Mouse (Mus musculus) forebrain, embryonic 15.5 days (tissue): Measurements from ENCODE around the gene Slc23a4. TPM values are rescaled to one million over a fixed set of nuclear protein-coding genes. Genes with fewer than 3 reads are reported as not detected.

Source experiments
- ATAC-seq: fragments of 200-750 bp; cut with Nextera tagmentation; replicated peaks from 2 replicates; pipeline ENCODE4 v1.8.0; 2017; ENCODE audit warnings: mild to moderate bottlenecking, moderate TSS enrichment, moderate library complexity
- H3K27ac ChIP-seq: fragments of 300-500 bp; sonication (generic); replicated peaks from 2 replicates; pipeline ENCODE4 v1.5.1; 2015; ENCODE audit warnings: mild to moderate bottlenecking, inconsistent platforms
- H3K27me3 ChIP-seq: fragments of 300-500 bp; sonication (generic); 2 replicates; pipeline ENCODE4 v1.6.1; 2015; ENCODE audit warnings: inconsistent platforms
- H3K36me3 ChIP-seq: fragments of 300-500 bp; sonication (generic); 2 replicates; pipeline ENCODE4 v1.6.1; 2015; ENCODE audit warnings: mild to moderate bottlenecking, inconsistent platforms
- H3K4me1 ChIP-seq: fragments of 300-500 bp; sonication (generic); 2 replicates; pipeline ENCODE4 v1.6.1; 2015; ENCODE audit warnings: inconsistent platforms
- H3K4me2 ChIP-seq: fragments of 300-500 bp; sonication (generic); replicated peaks from 2 replicates; pipeline ENCODE4 v1.6.1; 2015; ENCODE audit warnings: mild to moderate bottlenecking, inconsistent platforms
- H3K4me3 ChIP-seq: fragments of 300-500 bp; sonication (generic); 2 replicates; pipeline ENCODE4 v1.5.1; 2015; ENCODE audit warnings: mild to moderate bottlenecking, inconsistent platforms
- H3K9ac ChIP-seq: fragments of 300-500 bp; sonication (generic); replicated peaks from 2 replicates; pipeline ENCODE4 v1.6.1; 2015; ENCODE audit warnings: mild to moderate bottlenecking, inconsistent platforms
- H3K9me3 ChIP-seq: fragments of 300-500 bp; sonication (generic); 2 replicates; pipeline ENCODE4 v1.6.1; 2016; ENCODE audit warnings: inconsistent platforms
- WGBS: fragments of 180-500 bp; shearing (Covaris S2); methylation state at CpG from one replicate; pipeline ENCODE4 v1.1.7; 2015; ENCODE audit warnings: mixed read lengths; 5-methylcytosine and 5-hydroxymethylcytosine counted together
- polyA plus RNA-seq: library from polyadenylated mRNA; unstranded; fragments of >200 nt; fragmentation: Nextera tagmentation; extraction: Ambion mirVana; gene quantifications from 2 replicates; pipeline ENCODE4 v1.2.1, GENCODE M21; 2015

The Slc23a4 gene
- polyA plus RNA-seq, 1 experiment from 2014 or later = 0.48 TPM

DNA sequence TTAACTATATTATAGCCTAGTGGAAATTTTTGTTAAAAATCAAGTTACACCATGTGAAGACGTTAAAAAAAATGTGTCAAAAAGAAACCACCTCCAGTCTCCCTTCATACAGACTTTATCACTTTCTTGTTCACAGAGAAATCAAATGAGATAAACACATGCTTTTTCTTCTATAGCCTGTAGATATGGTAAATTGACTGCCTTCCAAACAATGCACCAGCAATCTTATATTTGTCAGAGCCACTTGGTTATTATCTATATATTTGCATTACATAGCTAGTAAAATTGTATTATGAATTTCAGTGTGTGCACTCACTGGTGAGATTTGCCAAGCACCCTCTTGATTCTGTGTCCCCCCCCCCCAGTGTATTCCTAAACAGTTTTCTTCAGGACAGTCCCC lies 55.6 kb downstream of the Slc23a4 start:
- Histone ChIP-seq H3K36me3 (no peaks in the 10 kb centered on the region), H3K27me3 (no peaks in the 10 kb centered on the region)

DNA sequence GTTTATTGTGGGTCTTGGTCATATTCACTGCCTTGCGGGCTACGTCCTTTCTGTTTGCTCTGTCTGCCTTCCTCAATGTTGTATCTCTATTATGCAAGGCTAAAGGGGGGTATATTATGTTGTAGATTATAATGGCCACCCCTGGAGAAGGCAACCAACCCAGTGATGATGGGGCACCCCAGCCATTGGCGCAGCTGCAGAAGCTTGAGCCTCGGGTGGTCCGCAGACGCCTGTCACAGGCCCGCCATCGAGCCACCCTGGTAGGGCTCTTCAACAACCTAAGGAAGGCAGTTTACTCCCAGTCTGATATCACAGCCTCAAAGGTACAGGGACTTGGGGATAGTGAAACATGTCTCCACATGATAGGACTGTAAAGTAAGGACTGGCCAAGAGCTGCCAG lies 60.6 kb downstream of the Slc23a4 start:
- Histone ChIP-seq H3K36me3 (no peaks in the 10 kb centered on the region), H3K27ac (no peak overlapping the region), H3K27me3 (no peaks in the 10 kb centered on the region), H3K9ac (no peak overlapping the region), H3K4me3 (no peak overlapping the region), H3K4me2 (no peak overlapping the region), H3K9me3 (no peaks in the 10 kb centered on the region), H3K4me1 (no peaks in the 10 kb centered on the region)
- 93% methylated on average over 8 of the region's 8 CpGs for WGBS
- no peak for ATAC-seq

More for the DNA sequence above, 55.6 kb downstream of the Slc23a4 start:
- Histone ChIP-seq H3K4me1 (no peaks in the 10 kb centered on the region), H3K4me2 (no peak overlapping the region), H3K27ac (no peak overlapping the region), H3K4me3 (no peak overlapping the region), H3K9ac (no peak overlapping the region), H3K9me3 (no peaks in the 10 kb centered on the region)
- ATAC-seq = no peak
- WGBS = 96% methylated on average over 1 of the region's 1 CpGs

DNA sequence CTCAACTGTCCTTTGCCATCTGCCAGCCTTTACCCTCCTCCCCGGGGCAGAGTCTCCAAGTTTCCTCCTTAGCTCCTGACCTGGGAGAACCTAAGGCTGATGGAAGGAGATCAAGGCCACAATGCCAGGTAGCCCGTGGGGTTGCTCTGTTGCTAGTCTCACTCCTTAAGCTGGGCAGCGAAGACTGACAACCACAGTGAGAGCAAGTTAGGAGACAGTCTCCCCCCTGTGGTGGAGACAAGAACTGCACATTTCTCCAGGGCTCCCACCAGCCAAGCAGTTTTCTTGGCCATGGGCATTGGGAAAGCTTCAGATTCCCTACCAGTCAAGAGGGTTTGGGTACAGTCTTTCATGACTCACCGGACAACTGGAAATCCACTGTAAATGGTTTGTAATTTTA lies 61.0 kb downstream of the Slc23a4 start:
- Histone ChIP-seq H3K9ac (no peak overlapping the region), H3K4me2 (no peak overlapping the region), H3K4me3 (no peak overlapping the region), H3K27me3 (no peaks in the 10 kb centered on the region), H3K27ac (no peak overlapping the region), H3K9me3 (no peaks in the 10 kb centered on the region), H3K36me3 (no peaks in the 10 kb centered on the region), H3K4me1 (no peaks in the 10 kb centered on the region)
- WGBS = 38% methylated on average over 4 of the region's 4 CpGs
- 0 out of 2 replicates have a peak, but pooled peaks have one; percentile 13 for ATAC-seq

DNA sequence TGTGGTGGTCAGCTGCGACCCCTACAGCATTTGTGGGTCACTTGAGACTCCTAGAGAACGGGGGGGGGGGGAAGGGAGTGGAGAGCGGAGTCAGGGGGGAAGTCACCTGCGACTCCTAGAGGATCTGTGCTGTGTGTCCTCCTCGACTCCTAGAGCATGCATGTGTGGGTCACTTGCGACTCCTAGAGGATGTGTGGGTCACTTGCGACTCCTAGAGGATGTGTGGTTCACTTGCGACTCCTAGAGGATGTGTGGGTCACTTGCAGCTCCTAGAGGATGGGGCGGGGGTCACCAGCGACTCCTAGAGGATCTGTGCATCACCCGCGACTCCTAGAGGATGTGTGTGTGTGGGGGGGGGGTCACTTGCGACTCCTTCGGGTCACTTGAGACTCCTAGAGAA lies 66.3 kb downstream of the Slc23a4 start:
- no peak overlapping the region for H3K4me3 ChIP-seq
- no peaks in the 10 kb centered on the region for H3K9me3 ChIP-seq
- H3K36me3 ChIP-seq = no peaks in the 10 kb centered on the region
- WGBS = 54% methylated on average over 14 of the region's 14 CpGs
- no peak overlapping the region for H3K4me2 ChIP-seq
- no peak overlapping the region for H3K27ac ChIP-seq
- no peak overlapping the region for H3K9ac ChIP-seq
- no peaks in the 10 kb centered on the region for H3K27me3 ChIP-seq
- ATAC-seq = no peak
- no peaks in the 10 kb centered on the region for H3K4me1 ChIP-seq

GRCm38 (mm10) chr6:34920631-34921030 lies 67.6 kb downstream of the Slc23a4 start:
- no peak overlapping the region for H3K27ac ChIP-seq
- H3K36me3 ChIP-seq = no peaks in the 10 kb centered on the region
- ATAC-seq = no peak
- H3K9me3 ChIP-seq = no peaks in the 10 kb centered on the region
- 95% methylated on average over 12 of the region's 12 CpGs for WGBS
- H3K4me1 ChIP-seq = no peaks in the 10 kb centered on the region
- no peak overlapping the region for H3K4me3 ChIP-seq
- H3K9ac ChIP-seq = no peak overlapping the region
- no peaks in the 10 kb centered on the region for H3K27me3 ChIP-seq
- H3K4me2 ChIP-seq = no peak overlapping the region

DNA sequence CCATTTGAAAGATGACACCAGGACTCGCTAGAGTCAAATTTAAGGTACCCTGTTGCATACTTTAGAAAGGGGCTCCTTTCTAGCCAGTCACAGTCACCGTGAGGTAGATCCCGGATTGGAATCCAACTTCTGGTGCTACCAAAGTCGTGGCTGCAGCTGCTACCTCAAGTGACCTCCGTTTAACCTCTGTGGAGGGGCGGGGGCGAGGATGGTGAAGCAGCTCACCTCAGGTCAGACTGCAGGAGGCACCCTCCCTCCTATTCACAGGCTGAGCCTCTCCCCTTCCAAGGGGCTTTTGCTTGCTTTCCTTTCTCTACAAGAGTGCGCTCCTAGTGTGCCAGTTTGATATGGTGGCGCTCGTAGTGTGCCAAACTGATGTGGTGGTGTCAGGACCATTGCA lies 68.2 kb downstream of the Slc23a4 start, which contains the start of gene Stra8:
TSS of gene Stra8 (plus strand) at position 208 of the 400 bp plus-strand sequence.
- no peak within 1 kb of the TSS for H3K9ac ChIP-seq
- no peaks in the 10 kb centered on the region for H3K4me1 ChIP-seq
- WGBS = 54% methylated on average over 10 of the region's 10 CpGs
- H3K4me2 ChIP-seq = no peak within 1 kb of the TSS
- no peak within 1 kb of the TSS for H3K4me3 ChIP-seq
- H3K27ac ChIP-seq = no peak within 1 kb of the TSS
- no peaks in the 10 kb centered on the region for H3K9me3 ChIP-seq
- H3K27me3 ChIP-seq = no peaks in the 10 kb centered on the region
- no peaks in the 10 kb centered on the region for H3K36me3 ChIP-seq
- no peak for ATAC-seq

DNA sequence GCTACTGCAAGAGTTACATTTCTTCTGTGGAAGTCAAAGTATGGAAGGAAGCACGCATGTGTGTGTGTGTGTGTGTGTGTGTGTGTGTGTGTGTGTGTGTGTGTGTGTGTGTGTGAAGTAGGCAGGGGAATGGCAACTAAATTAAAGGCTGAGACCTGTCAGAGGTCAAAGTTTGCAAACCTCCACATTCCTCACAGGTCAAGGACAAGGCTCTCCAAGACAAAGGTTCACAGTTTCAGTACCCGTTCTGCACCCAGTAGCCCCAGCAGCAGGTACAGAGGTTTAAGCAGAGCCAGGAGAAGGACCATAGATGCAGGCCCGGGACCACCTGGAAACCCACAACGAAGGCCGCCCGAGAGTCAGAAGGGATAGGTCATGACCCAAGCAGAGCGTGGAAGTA lies 69.1 kb downstream of the Slc23a4 start:
- no peak overlapping the region for H3K4me2 ChIP-seq
- no peaks in the 10 kb centered on the region for H3K9me3 ChIP-seq
- ATAC-seq = no peak
- H3K9ac ChIP-seq = no peak overlapping the region
- H3K27me3 ChIP-seq = no peaks in the 10 kb centered on the region
- no peaks in the 10 kb centered on the region for H3K4me1 ChIP-seq
- WGBS = 87% methylated on average over 7 of the region's 7 CpGs
- no peaks in the 10 kb centered on the region for H3K36me3 ChIP-seq
- no peak overlapping the region for H3K27ac ChIP-seq
- no peak overlapping the region for H3K4me3 ChIP-seq

GRCm38 (mm10) chr6:34914462-34914861 lies 73.7 kb downstream of the Slc23a4 start:
- H3K4me2 ChIP-seq = no peak overlapping the region
- no peak for ATAC-seq
- no peaks in the 10 kb centered on the region for H3K27me3 ChIP-seq
- no peak overlapping the region for H3K27ac ChIP-seq
- no peaks in the 10 kb centered on the region for H3K36me3 ChIP-seq
- H3K9ac ChIP-seq = no peak overlapping the region
- no peaks in the 10 kb centered on the region for H3K9me3 ChIP-seq
- H3K4me1 ChIP-seq = peaks cover 7% of the 10 kb centered on the region
- WGBS = 82% methylated on average over 3 of the region's 3 CpGs
- H3K4me3 ChIP-seq = no peak overlapping the region

- no peak overlapping the region for H3K4me2 ChIP-seq
- H3K4me3 ChIP-seq = no peak overlapping the region
- H3K4me1 ChIP-seq = peaks cover 11% of the 10 kb centered on the region
- H3K27me3 ChIP-seq = no peaks in the 10 kb centered on the region
- H3K9me3 ChIP-seq = no peaks in the 10 kb centered on the region
- no peaks in the 10 kb centered on the region for H3K36me3 ChIP-seq
- H3K27ac ChIP-seq = no peak overlapping the region
- WGBS = 88% methylated on average over 13 of the region's 13 CpGs
- ATAC-seq = no peak
- no peak overlapping the region for H3K9ac ChIP-seq
These were observed 74.7 kb downstream of the Slc23a4 start for GRCm38 (mm10) chr6:34913341-34914040.

DNA sequence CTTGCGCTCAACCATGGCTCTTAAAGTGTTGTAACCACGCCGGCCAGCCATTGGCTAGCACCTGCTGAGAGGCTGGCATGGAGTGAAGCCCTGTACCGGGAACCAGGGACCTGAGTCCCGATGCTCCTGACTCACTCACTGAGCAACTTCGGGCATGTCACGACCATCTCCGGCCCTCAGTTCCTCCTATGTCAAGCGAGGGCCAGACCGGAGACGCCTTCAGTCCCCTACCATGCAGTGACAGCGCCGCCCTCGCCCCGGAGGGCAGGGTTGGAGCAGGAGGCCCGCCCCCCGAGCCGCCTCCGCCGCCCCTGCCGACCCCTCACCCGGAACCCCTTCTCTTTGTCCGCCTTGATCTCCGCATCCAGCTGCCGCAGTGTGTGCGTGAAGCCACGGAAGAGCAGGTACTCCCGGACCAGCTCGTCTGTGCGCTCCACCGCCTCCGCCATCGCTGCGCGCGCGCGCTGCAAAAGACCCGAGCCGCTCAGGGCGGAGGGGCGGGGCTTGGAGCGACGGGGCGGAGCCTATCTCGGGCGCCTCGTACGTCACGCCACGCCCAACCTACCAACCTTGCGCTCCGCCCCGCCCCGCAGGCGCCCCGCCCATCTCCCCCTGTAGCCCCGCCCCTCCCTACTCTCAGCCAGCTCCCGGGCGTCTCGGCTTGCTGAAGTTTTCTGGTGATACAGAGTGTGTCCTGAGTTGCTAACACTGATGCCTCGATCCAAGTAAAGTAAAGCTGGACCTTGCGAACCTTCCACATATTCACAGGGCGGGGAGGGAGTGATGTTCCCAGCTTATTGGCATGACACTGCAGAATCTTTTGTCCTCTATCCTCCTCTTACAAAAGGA lies 77.6 kb downstream of the Slc23a4 start, which contains the start of gene Wdr91:
TSS of gene Wdr91 (minus strand) at position 506 of the 849 bp plus-strand sequence.
- Histone ChIP-seq H3K27ac (peak within 1 kb of the TSS; percentile 84), H3K4me1 (peaks cover 11% of the 10 kb centered on the region), H3K9ac (peak within 1 kb of the TSS; percentile 79), H3K36me3 (peaks cover 5% of the 10 kb centered on the region; the same call in 1 of the 2 replicates), H3K4me2 (peak within 1 kb of the TSS; percentile 55), H3K4me3 (peak within 1 kb of the TSS; percentile 83), H3K27me3 (no peaks in the 10 kb centered on the region), H3K9me3 (no peaks in the 10 kb centered on the region)
- peak; percentile 94 for ATAC-seq
- WGBS = under 1% methylated on average over 61 of the region's 64 CpGs

DNA sequence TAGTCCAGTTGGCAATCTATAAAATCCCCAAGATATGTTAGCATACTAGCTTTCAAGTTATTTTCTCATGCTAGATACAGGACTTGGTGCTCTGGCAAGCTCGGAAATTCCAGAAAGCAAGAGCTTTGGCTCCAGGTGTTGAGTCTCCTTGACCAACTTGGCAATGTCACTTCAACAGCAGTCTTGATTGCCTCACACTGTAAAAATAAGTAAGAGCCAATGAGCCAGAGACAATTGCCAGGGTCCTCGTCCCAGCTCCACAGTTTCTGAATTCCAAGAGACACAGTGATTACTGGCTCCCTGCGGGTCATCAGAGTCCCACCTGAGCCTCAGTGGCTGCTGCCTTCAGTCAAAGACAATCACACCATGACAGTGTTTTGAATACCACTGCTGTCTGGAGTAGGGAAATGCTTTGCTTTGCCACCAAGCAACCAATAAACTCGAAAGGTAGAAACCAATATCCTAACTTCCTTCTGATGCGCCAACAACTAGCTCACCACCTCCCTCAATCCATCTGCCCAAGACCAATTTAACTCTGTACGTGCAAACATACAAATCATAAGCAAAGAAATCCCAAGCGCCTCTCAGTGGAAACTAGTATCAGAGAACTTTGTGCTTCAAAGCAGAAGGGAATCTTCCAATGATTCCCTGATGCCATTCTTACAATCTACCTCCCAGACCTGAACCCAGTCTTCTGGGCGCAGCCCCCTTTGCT lies 78.4 kb downstream of the Slc23a4 start:
- H3K4me3 ChIP-seq = peak overlapping the region; percentile 83
- H3K27ac ChIP-seq = peak overlapping the region; percentile 84; the same call in 1 of the 2 replicates
- H3K9ac ChIP-seq = peak overlapping the region; percentile 79
- H3K9me3 ChIP-seq = no peaks in the 10 kb centered on the region
- no peak for ATAC-seq
- H3K4me1 ChIP-seq = peaks cover 11% of the 10 kb centered on the region
- peaks cover 5% of the 10 kb centered on the region; the same call in 1 of the 2 replicates for H3K36me3 ChIP-seq
- H3K27me3 ChIP-seq = no peaks in the 10 kb centered on the region
- 51% methylated on average over 8 of the region's 8 CpGs for WGBS
- H3K4me2 ChIP-seq = peak overlapping the region; percentile 55
